Mouse (Mus musculus): ENCODE measurements around the gene Ankrd66.

Ankrd66 gene

GRCm38 (mm10) chr17:43543539-43543938, at the start of gene Ankrd66:
Gene Ankrd66 (minus strand): TSS chr17:43543639.
- DNase-seq (ENCODE audit: low read depth, low spot score): no peak

- peak; percentile 94 for DNase-seq (ENCODE audit: low read depth, low spot score)
These were observed 49.2 kb upstream of the Ankrd66 start for GRCm38 (mm10) chr17:43592296-43593291.

GRCm38 (mm10) chr17:43590531-43590930, 47.1 kb upstream of the Ankrd66 start:
- DNase-seq (ENCODE audit: low read depth, low spot score): no peak

- DNase-seq (ENCODE audit: low read depth, low spot score): no peak
These were observed 46.3 kb upstream of the Ankrd66 start for GRCm38 (mm10) chr17:43589750-43590149.

- no peak for DNase-seq (ENCODE audit: low read depth, low spot score)
These were observed 43.8 kb upstream of the Ankrd66 start for GRCm38 (mm10) chr17:43587278-43587677.

GRCm38 (mm10) chr17:43584771-43585170, 41.3 kb upstream of the Ankrd66 start:
- DNase-seq (ENCODE audit: low read depth, low spot score): no peak

- DNase-seq (ENCODE audit: low read depth, low spot score): peak; percentile 52
These were observed 37.6 kb upstream of the Ankrd66 start for GRCm38 (mm10) chr17:43581012-43581467.

GRCm38 (mm10) chr17:43580456-43580855, 37.0 kb upstream of the Ankrd66 start:
- no peak for DNase-seq (ENCODE audit: low read depth, low spot score)

GRCm38 (mm10) chr17:43573624-43574073, 30.2 kb upstream of the Ankrd66 start:
- DNase-seq (ENCODE audit: low read depth, low spot score): peak; percentile 77

- DNase-seq (ENCODE audit: low read depth, low spot score): no peak
These were observed 25.8 kb upstream of the Ankrd66 start for GRCm38 (mm10) chr17:43569287-43569686.

- peak; percentile 62 for DNase-seq (ENCODE audit: low read depth, low spot score)
These were observed 24.8 kb upstream of the Ankrd66 start, which contains the start of gene Pla2g7 for GRCm38 (mm10) chr17:43567992-43568888. Gene Pla2g7 (plus strand): TSS chr17:43568098.

- peak; percentile 63 for DNase-seq (ENCODE audit: low read depth, low spot score)
These were observed 24.2 kb upstream of the Ankrd66 start for GRCm38 (mm10) chr17:43567593-43567991.

GRCm38 (mm10) chr17:43563192-43563987, 20.0 kb upstream of the Ankrd66 start:
- no peak for DNase-seq (ENCODE audit: low read depth, low spot score)

- peak; percentile 88 for DNase-seq (ENCODE audit: low read depth, low spot score)
These were observed 15.2 kb upstream of the Ankrd66 start for GRCm38 (mm10) chr17:43558678-43559077.

- peak; percentile 28 for DNase-seq (ENCODE audit: low read depth, low spot score)
These were observed 14.2 kb upstream of the Ankrd66 start for GRCm38 (mm10) chr17:43557541-43558090.

- no peak for DNase-seq (ENCODE audit: low read depth, low spot score)
These were observed 13.7 kb upstream of the Ankrd66 start for GRCm38 (mm10) chr17:43557104-43557503.

GRCm38 (mm10) chr17:43554516-43555403, 11.3 kb upstream of the Ankrd66 start:
- no peak for DNase-seq (ENCODE audit: low read depth, low spot score)

GRCm38 (mm10) chr17:43551122-43551630, 7.7 kb upstream of the Ankrd66 start:
- DNase-seq (ENCODE audit: low read depth, low spot score): no peak

GRCm38 (mm10) chr17:43544040-43544439, 601 bp upstream of the Ankrd66 start:
- DNase-seq (ENCODE audit: low read depth, low spot score): no peak
